Mouse (Mus musculus): ENCODE results near the gene Ackr3.

- TF ChIP-seq POLR2A (IDR thresholded peaks at IDR 0.05; ENCODE audit: borderline replicate concordance, low read depth, low read length) = no peak
- no peak for TF ChIP-seq CTCF (IDR thresholded peaks at IDR 0.05; ENCODE audit: low read depth, low read length)
Measured at GRCm38 (mm10) chr1:90248966-90249735, 45.4 kb downstream of the Ackr3 start.
